Mouse (Mus musculus): ENCODE data around the gene Gm4177.
"Not testable (repeated sequence)": the region's sequence is repeated elsewhere in the genome, so short reads cannot be mapped to it uniquely, and the experiment has no call there.

The Gm4177 gene

DNA sequence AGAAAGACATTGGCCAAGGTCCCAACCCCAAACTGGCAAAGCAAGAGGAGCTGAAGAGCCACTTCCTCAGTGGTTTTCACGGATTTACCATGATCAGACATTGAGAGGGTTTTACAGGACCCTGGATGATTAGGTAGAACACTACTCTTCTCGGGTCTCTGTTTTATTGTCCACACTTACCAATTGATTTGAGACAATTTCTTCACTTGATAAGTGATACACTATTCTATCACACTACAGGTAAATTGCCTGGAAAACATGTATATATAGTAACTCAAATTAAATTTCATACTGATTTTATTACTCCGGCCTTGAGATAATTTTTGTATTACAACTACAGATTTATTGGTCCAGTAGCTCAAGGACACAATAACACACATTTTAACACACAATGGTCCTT is at the start of gene Gm4177:
Gm4177 (minus strand) TSS at position 101 of the 400 bp plus-strand sequence.
- DNase-seq, result not testable (repeated sequence)

DNA sequence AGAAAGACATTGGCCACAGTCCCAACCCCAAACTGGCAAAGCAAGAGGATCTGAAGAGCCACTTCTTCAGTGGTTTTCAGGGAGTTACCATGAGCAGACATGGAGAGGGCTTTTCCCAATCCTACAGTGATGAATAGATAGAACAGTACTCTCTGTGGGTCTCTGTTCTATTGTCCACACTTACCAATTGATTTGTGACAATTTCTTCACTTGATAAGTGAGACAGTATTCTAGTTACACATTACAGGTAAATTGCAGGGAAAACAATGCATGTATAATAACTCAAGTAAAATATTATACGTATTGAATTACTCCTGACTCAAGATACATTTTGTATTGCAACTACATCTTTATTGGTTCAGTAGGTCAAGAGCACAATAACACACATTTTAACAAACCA is 47.6 kb upstream of the Gm4177 start, which contains the start of gene Gm5725:
Gm5725 (minus strand) TSS at position 101 of the 400 bp plus-strand sequence.
- DNase-seq, result not testable (repeated sequence)

DNA sequence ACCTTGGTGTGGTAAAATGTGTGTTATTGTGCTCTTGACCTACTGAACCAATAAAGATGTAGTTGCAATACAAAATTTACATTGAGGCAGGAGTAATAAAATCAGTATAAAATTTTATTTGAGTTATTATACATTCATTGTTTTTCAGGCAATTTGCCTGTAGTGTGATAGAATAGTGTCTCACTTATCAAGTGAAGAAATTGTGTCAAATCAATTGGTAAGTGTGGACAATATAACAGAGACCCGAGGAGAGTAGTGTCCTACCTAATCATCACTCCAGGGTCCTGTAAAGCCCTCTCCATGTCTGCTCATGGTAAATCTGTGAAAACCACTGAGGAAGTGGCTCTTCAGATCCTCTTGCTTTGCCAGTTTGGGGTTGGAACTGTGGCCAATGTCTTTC is 35.5 kb upstream of the Gm4177 start, which contains the start of gene Vmn1r135:
Vmn1r135 (plus strand) TSS at position 301 of the 400 bp plus-strand sequence.
- not testable (repeated sequence) for DNase-seq

DNA sequence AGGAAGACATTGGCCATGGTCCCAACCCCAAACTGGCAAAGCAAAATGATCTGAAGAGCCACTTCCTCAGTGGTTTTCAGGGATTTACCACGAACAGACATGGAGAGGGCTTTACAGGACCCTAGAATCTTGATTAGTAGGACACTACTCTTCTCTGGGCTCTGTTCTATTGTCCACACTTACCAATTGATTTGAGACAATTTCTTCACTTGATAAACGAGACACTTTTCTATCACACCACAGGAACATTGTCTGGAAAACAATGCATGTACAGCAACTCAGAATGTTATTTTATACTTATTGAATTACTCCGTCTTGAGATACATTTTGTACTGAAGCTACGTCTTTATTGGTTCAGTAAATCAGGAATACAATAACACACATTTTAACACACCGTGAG is 35.2 kb downstream of the Gm4177 start, which contains the start of gene Gm4175:
Gm4175 (minus strand) TSS at position 101 of the 400 bp plus-strand sequence.
- not testable (repeated sequence) for DNase-seq
